Mouse (Mus musculus): ENCODE data around the gene Zdhhc4.

The Zdhhc4 gene

DNA sequence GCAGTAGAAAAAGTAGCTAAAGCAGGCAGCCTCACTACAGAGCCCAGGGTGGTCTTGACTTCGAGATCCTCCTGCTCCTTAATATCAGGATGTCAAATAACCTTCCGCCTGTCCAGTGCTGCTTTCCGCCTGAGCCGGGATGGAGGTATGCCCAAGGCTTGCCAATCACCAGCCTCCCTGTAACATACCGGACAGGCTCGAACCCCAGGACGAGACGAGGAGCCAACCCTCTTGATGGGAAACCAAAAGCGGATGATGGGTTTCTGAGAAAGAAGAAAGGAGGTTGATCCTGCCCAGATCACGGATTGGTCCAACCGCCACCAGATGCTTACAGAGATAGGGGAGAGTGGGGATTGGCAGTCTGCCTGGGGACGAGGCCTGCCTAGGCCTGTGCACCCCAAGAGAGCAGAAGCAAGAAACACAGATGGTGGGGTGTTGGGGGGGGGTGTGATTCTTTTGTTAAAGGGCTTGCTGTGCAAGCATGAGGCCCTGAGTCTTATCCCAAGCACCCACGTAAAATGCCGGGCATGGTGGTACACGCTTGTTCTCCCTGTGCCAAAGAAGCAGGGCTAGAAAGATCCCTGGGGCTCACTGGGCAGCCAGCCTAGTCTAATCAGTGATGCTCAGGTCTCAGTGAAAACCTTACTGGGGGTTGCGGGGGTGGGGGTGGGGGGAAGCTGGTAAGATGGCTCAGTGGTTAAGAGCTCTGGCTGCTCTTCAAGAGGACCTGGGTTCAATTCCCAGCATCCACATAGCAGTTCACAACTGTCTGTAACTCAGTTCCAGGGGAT lies 56.3 kb downstream of the Zdhhc4 start:
- DNase-seq, result no peak

DNA sequence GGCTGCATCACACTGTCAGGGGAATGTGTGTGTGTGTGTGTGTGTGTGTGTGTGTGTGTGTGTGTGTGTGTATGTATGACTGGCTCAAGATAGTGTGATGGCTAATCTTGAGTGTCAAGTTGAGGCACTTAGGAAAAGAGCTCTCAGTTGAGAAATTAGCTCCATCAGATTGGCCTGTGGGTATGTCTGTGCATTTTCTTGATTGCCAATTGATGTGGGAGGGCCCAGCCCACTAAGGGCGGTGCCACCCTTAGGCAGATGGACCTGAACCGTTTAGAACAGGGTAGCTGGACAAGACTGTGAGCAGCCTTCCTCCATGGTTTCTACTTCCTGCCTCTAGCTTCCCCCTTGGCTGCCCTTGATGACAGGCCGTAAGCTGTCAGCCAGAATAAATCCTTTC lies 56.9 kb downstream of the Zdhhc4 start:
- no peak for DNase-seq

DNA sequence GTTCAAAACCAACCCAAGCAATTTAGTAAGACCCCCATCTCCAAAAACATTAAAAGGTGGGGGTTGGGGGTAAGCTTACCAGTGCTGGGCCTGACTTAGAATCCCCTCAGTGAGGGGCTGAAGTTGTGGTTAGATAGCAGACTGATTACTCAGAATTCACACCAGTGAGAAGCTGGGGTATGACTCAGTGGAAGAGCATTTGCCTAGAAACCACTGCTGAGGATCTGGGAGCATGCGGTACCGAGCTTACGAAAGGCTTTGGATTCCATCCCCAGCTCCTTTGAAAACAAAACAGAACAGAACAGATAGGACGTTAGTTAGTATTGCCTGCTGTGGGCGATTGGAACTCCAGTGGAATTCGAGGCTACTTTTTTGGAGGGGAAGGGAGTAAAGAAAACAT lies 57.4 kb downstream of the Zdhhc4 start:
- DNase-seq, result peak; percentile 46

DNA sequence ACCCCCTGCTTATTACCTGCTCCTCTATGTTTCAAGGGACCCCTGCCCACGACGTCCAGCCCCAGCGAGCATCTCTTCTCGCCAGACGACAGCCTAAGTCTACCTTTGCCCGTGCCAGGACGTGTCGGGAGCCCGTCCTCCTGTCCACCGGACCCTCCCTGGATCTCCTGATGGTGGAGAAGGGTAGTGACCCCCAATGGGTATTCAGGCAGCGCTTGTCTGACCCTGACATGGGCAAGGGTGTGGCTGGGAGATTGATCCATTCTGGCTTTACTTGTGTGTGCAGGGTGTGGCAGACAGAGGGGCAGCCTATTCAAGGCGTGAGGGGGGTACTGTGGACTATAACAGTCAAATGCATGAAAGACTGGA lies 58.9 kb downstream of the Zdhhc4 start:
- no peak for DNase-seq

DNA sequence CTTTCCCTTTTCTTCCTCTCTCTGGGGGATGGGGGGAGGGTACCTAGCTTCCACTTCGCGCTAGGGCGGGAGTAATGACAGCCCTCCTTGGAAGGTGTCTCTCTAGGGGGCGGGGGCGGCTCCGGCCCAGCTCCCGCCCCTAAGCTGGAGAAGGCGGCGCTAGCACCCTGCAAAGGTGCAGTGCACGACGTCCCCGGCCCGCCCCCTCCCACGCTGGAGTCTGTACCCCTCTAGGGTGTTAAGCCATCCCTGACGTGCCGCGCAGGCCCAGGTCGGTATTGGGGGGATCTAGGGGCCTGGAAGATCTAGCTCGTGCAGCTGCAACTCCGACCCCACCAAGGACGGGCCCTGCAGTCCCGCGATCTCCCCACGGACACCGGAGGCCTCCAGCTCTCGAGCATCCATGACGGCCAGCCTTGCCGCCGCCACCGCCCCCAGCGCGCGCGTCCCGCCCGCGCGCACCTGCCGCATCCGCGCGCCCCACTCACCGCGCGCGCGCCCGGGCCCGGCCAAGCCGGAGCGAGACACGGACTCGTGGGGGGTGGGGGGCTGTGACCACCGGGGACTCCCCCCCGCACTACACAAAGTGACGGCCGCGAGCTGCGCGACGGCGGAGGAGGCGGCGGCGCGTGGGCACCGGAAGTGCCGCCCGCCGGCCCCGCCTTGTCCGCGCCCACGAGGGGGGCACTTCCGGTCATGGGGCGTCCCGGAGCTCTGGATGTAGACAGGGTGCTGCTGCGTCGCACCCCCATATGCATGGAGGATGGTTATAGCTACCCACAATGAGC lies 59.5 kb downstream of the Zdhhc4 start, which contains the start of gene Zfp316:
Gene Zfp316, minus strand, starts transcription at position 660 of the 788 bp plus-strand sequence.
- peak; percentile 78 for DNase-seq

- no peak for DNase-seq
Observed at GRCm38 (mm10) chr5:143268985-143269362, 60.1 kb downstream of the Zdhhc4 start.

- no peak for DNase-seq
Observed at GRCm38 (mm10) chr5:143266794-143267193, 62.3 kb downstream of the Zdhhc4 start.
